Mouse (Mus musculus) heart, embryonic 11.5 days (tissue): Measurements from ENCODE around the gene Macrod2. TPM values are rescaled to one million over a fixed set of nuclear protein-coding genes. Genes with fewer than 3 reads are reported as not detected.
A peak's percentile ranks its signal among the peaks of the same experiment; 100 is the strongest.

Source experiments
- ATAC-seq: fragments of 200-750 bp; cut with Nextera tagmentation; replicated peaks from 2 replicates; pipeline ENCODE4 v1.8.0; 2017; ENCODE audit warnings: moderate library complexity; ENCODE audit not compliant: insufficient number of reproducible peaks, low FRiP score, low TSS enrichment
- H3K27ac ChIP-seq: fragments of 300-500 bp; sonication (generic); 2 replicates; pipeline ENCODE4 v1.5.1; 2014; ENCODE audit warnings: mild to moderate bottlenecking, low read depth, low read length
- H3K27me3 ChIP-seq: fragments of 300-500 bp; sonication (generic); 2 replicates; pipeline ENCODE4 v1.6.1; 2014; ENCODE audit warnings: mild to moderate bottlenecking, low read length, mixed read lengths; ENCODE audit not compliant: control insufficient read depth, insufficient read depth
- H3K36me3 ChIP-seq: fragments of 300-500 bp; sonication (generic); 2 replicates; pipeline ENCODE4 v1.6.1; 2014; ENCODE audit warnings: mild to moderate bottlenecking, low read length, moderate library complexity, mixed read lengths; ENCODE audit not compliant: control insufficient read depth, insufficient read depth
- H3K4me1 ChIP-seq: fragments of 300-500 bp; sonication (generic); 2 replicates; pipeline ENCODE4 v1.6.1; 2014; ENCODE audit warnings: low read length; ENCODE audit not compliant: control insufficient read depth, insufficient read depth
- H3K4me2 ChIP-seq: fragments of 300-500 bp; sonication (generic); 2 replicates; pipeline ENCODE4 v1.6.1; 2014; ENCODE audit warnings: mild to moderate bottlenecking, moderate library complexity
- H3K4me3 ChIP-seq: fragments of 300-500 bp; sonication (generic); 2 replicates; pipeline ENCODE4 v1.5.1; 2014; ENCODE audit warnings: low read depth, low read length
- H3K9ac ChIP-seq: fragments of 300-500 bp; sonication (generic); 2 replicates; pipeline ENCODE4 v1.6.1; 2014; ENCODE audit warnings: mild to moderate bottlenecking, low read depth, low read length, moderate library complexity
- H3K9me3 ChIP-seq: fragments of 300-500 bp; sonication (generic); replicated peaks from 2 replicates; pipeline ENCODE4 v1.6.1; 2016; ENCODE audit warnings: low read length; ENCODE audit not compliant: control insufficient read depth
- WGBS: fragments of 180-500 bp; shearing (Covaris S2); extraction: QIAGEN DNeasy Blood & Tissue Kit; methylation state at CpG from one replicate; pipeline ENCODE4 v1.1.7; 2014; ENCODE audit not compliant: insufficient replicate concordance; 5-methylcytosine and 5-hydroxymethylcytosine counted together
- polyA plus RNA-seq: library from polyadenylated mRNA; unstranded; fragments of >200 nt; fragmentation: Nextera tagmentation; extraction: Ambion mirVana; gene quantifications from 2 replicates; pipeline ENCODE4 v1.2.1, GENCODE M21; 2014

Macrod2 gene
- polyA plus RNA-seq, 1 experiment from 2014 or later: 20.5 TPM

DNA sequence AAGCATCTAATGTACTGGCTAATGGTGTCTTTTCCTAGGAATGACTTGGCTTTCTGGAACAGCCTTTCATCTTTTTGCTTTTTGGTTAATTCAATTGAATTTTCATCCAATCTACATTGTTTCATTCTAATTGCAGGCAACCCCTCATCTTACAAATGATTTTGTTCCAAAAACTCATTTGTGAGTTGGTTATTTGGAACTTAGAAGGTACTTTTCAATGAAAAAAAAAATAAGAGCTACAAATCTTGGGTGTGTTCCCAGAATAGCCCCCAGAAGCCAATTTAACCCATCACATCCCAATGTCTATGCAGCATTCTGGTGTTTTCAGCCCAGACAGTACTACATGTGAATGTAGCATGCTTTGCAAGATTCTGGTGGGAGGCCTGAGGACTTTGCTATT lies 683.1 kb downstream of the Macrod2 start:
- no peak overlapping the region for H3K4me2 ChIP-seq
- H3K36me3 ChIP-seq: no peaks in the 10 kb centered on the region
- no peak overlapping the region for H3K4me3 ChIP-seq
- H3K4me1 ChIP-seq: no peaks in the 10 kb centered on the region
- H3K9me3 ChIP-seq: no peaks in the 10 kb centered on the region
- no peak overlapping the region for H3K27ac ChIP-seq
- H3K9ac ChIP-seq: no peak overlapping the region
- H3K27me3 ChIP-seq: no peaks in the 10 kb centered on the region
- no peak for ATAC-seq

DNA sequence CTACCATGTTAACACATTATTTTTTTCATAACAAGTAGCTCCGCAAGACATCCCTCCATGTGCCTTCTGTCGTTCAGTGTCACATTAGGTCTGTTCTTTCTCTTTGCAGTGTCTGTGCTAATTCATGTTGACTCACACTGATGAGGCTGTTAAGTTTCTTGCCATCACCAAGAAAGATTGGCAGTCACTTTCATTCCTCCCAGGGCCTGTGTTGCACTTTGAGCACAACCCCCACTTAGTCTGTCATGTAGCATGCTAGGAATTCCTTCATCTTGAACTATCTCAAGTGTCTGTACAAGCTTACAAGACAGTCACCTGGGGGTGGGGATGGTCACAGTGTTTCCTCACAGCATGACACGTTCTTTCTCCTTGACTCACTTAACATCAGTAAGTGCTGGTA lies 696.2 kb downstream of the Macrod2 start:
- H3K4me2 ChIP-seq: no peak overlapping the region
- H3K27ac ChIP-seq: no peak overlapping the region
- H3K27me3 ChIP-seq: no peaks in the 10 kb centered on the region
- H3K36me3 ChIP-seq: no peaks in the 10 kb centered on the region
- no peaks in the 10 kb centered on the region for H3K9me3 ChIP-seq
- H3K4me3 ChIP-seq: no peak overlapping the region
- peaks cover 6% of the 10 kb centered on the region; the same call in 1 of the 2 replicates for H3K4me1 ChIP-seq
- peak; percentile 68 for ATAC-seq
- 34% methylated on average over 3 of the region's 3 CpGs for whole genome bisulfite sequencing
- no peak overlapping the region for H3K9ac ChIP-seq

DNA sequence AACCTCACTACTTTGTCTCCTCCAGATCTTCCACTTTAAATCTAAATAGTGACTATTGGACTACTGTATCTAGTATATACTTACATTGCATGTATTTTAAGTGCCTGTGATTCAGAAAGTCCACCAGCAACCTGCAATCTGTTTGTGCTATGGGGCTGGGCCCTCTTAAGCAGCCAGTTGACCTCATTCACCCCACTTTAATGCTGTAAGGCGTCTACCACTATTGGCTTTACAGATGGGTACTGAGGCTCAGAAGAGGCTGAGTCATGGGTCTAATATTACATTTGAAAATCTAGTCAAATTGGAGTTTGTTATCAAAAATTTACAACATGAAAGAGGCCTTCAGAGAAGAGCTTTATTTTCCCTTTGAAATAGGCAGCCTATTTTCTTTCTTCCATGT lies 722.5 kb downstream of the Macrod2 start:
- WGBS: 59% methylated on average over 1 of the region's 1 CpGs
- Histone ChIP-seq H3K27ac (no peak overlapping the region), H3K4me1 (no peaks in the 10 kb centered on the region), H3K4me2 (no peak overlapping the region), H3K27me3 (no peaks in the 10 kb centered on the region), H3K9ac (no peak overlapping the region), H3K9me3 (no peaks in the 10 kb centered on the region), H3K4me3 (no peak overlapping the region), H3K36me3 (no peaks in the 10 kb centered on the region)
- ATAC-seq: no peak

DNA sequence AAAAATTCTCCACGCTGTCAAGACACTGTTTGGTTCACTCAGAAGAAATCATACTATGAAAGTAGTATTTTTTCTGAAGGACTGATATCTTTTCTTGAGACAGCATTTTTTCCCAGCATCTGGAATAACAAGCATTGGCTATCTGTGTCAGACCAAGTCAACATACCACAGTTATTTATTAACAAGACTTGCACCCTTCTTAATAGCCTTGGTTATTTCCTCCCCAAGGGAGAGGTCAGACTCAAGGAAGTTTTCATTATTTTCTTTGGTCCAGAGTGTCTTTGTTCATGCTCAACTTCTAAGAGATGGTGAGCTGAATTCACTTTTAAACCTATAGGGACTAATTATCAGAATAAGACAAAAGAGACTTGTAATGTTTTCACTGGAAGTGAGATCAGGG lies 728.8 kb downstream of the Macrod2 start:
- H3K4me2 ChIP-seq: no peak overlapping the region
- no peaks in the 10 kb centered on the region for H3K4me1 ChIP-seq
- H3K27me3 ChIP-seq: no peaks in the 10 kb centered on the region
- no peak overlapping the region for H3K4me3 ChIP-seq
- H3K36me3 ChIP-seq: no peaks in the 10 kb centered on the region
- no peaks in the 10 kb centered on the region for H3K9me3 ChIP-seq
- no peak for ATAC-seq
- H3K27ac ChIP-seq: no peak overlapping the region
- H3K9ac ChIP-seq: no peak overlapping the region
- WGBS: 76% methylated on average over 1 of the region's 1 CpGs

DNA sequence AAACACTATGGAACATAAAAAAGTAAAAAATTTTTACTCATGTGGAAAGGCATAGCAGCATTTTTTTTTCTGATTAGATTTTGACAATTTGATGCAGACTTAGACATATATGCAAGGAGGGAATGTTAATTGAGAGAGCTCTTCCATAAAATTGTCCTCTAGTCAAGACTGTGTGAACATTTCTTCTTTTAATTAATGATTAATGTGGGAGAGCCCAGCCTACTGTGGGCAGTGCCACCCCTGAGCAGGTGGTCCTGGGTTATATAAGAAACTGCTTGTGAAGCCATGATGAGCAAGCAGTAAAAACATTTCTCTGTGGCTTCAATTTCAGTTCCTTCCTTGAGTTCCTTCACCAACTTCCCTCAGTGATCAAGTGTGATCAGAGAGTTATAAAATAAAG lies 730.5 kb downstream of the Macrod2 start:
- no peak for ATAC-seq

DNA sequence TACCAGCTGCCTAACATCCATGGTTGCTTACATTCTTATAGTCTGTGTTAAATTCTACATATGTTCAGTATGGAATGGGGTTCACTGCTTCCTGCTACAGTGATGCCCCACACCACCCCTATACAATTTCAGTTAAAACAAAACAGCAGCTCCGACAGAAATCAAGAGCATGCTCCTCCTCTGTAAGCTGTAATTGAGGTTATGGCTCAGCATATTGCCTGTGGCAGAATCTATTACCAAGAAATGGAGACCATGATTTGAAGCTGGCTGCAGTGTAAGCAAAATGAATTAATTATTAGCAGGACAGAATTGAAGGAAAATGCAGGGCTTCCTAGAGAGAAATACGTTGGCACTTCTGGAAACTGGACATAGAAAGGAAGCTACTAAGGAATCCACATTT lies 747.2 kb downstream of the Macrod2 start:
- WGBS: 59% methylated on average over 2 of the region's 2 CpGs
- H3K9me3 ChIP-seq: no peaks in the 10 kb centered on the region
- no peak overlapping the region for H3K4me3 ChIP-seq
- H3K4me1 ChIP-seq: no peaks in the 10 kb centered on the region
- no peak overlapping the region for H3K9ac ChIP-seq
- H3K27ac ChIP-seq: no peak overlapping the region
- no peak overlapping the region for H3K4me2 ChIP-seq
- ATAC-seq: no peak
- no peaks in the 10 kb centered on the region for H3K27me3 ChIP-seq
- no peaks in the 10 kb centered on the region for H3K36me3 ChIP-seq

More for the DNA sequence above, 730.5 kb downstream of the Macrod2 start:
- Histone ChIP-seq H3K9me3 (no peaks in the 10 kb centered on the region), H3K4me3 (no peak overlapping the region), H3K27ac (no peak overlapping the region), H3K27me3 (no peaks in the 10 kb centered on the region), H3K4me2 (no peak overlapping the region), H3K4me1 (no peaks in the 10 kb centered on the region), H3K36me3 (no peaks in the 10 kb centered on the region), H3K9ac (no peak overlapping the region)

DNA sequence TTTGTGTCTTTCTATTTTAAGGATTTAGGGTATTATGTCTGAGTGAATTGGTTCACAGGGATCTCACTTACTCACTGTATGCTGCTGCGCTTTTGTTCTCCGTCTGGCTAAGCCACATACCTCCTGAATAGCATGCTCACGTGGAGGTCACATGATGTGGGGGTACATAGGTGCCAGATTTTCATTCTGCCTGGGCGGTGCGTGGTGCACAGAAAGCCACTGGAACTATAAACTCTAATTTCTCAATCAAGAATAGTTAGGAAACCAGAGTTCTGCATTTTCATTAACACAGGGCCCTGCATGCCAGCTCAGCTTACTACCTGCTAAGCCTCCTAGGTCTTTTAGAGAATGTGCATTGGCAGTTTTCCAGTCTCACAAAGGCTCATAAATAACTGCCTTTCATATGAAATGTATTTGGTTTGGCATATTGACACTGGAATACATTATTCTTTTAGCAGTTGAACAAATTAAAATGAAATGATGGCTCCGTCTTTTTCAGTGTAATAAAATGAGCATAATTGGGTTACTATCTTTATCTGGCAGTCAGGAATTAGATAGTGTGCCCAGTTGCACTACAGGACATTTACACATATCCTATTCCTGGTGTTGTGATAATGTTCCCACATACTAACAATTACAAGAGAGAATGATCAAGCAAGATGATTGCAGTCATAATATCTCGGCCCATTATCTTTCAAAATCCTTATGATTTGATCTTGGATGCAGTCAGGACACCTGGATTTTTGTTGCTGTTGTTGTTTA lies 757.1 kb downstream of the Macrod2 start:
- no peak overlapping the region for H3K27ac ChIP-seq
- 0 out of 2 replicates have a peak, but pooled peaks cover 2% of the 10 kb centered on the region for H3K4me1 ChIP-seq
- no peaks in the 10 kb centered on the region for H3K27me3 ChIP-seq
- H3K36me3 ChIP-seq: no peaks in the 10 kb centered on the region
- no peaks in the 10 kb centered on the region for H3K9me3 ChIP-seq
- ATAC-seq: no peak
- WGBS: 75% methylated on average over 7 of the region's 7 CpGs
- H3K4me2 ChIP-seq: no peak overlapping the region
- no peak overlapping the region for H3K4me3 ChIP-seq
- H3K9ac ChIP-seq: no peak overlapping the region

DNA sequence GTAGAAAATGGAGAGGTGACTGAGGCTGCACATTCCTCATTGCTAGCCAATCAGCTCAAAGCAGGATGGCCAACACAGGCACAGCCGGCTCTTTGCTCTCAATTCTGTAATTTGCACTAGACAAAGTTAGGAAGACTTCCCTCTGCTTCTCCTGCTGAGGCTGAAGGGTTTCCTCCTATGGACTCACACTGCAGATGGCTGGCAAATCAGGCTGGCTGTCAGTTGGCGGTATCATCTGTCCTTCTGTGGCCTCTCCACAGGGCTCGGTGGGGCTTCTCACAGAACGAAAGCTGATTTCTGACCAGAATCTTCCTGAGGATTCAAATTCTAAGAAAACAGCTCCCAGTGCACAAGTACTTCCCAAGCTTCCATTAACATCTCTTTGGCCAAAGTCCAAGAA lies 760.9 kb downstream of the Macrod2 start:
- H3K27ac ChIP-seq: no peak overlapping the region
- H3K4me2 ChIP-seq: no peak overlapping the region
- 57% methylated on average over 4 of the region's 4 CpGs for WGBS

DNA sequence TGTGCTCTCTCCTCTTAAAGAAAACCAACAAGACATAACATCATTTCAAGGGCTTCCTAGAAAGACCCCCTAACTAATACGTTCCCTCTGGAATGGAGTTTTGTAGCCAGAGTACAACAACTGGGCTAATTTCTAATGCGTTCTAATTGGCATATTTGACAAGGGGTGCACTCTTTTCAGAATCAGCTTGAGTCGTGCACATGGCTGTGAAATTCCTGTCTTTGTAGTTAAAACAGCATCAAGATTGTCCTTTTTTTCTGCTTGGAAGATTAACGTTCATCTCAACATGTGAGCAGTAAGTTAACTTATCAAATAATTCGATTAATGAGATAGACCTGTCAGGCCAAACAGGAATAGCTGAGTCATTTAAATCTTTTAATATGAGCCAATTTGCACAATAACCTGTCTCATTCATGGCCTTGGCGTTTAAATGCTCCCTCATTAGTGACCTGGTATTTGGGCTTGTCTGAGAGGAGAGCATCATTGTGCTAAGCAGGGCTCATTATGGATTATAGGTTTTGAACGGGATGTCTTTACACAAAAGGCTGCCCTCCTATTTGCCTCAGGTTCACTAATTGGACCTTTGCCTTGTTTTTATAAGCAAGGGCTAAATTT lies 762.0 kb downstream of the Macrod2 start:
- H3K4me1 ChIP-seq: no peaks in the 10 kb centered on the region
- no peak overlapping the region for H3K4me3 ChIP-seq
- ATAC-seq: no peak
- no peaks in the 10 kb centered on the region for H3K9me3 ChIP-seq
- H3K27me3 ChIP-seq: no peaks in the 10 kb centered on the region
- no peak overlapping the region for H3K27ac ChIP-seq
- H3K36me3 ChIP-seq: no peaks in the 10 kb centered on the region
- 76% methylated on average over 7 of the region's 7 CpGs for WGBS
- H3K9ac ChIP-seq: no peak overlapping the region
- no peak overlapping the region for H3K4me2 ChIP-seq

More for the DNA sequence above, 760.9 kb downstream of the Macrod2 start:
- H3K27me3 ChIP-seq: no peaks in the 10 kb centered on the region
- no peaks in the 10 kb centered on the region for H3K9me3 ChIP-seq
- no peak overlapping the region for H3K4me3 ChIP-seq
- ATAC-seq: no peak
- no peak overlapping the region for H3K9ac ChIP-seq
- H3K36me3 ChIP-seq: no peaks in the 10 kb centered on the region
- H3K4me1 ChIP-seq: 0 out of 2 replicates have a peak, but pooled peaks cover 2% of the 10 kb centered on the region
